Mouse (Mus musculus) subcutaneous adipose tissue, adult 2 months (tissue): ENCODE data around the gene Snip1. TPM values are rescaled to one million over a fixed set of nuclear protein-coding genes. Genes with fewer than 3 reads are reported as not detected.

Source experiments
- polyA plus RNA-seq: library from polyadenylated mRNA; depleted of rRNA; stranded (reverse); fragments of >200 nt; gene quantifications from 2 replicates; pipeline ENCODE4 v1.2.3, GENCODE M21; 2012; ENCODE audit warnings: low replicate concordance; rRNA removed

The Snip1 gene
- 6.0 and 12.0 TPM in 2 replicates for polyA plus RNA-seq

GRCm38 (mm10) chr4:125066490-125067370, at the start of gene Snip1:
TSS of gene Snip1 (plus strand) at chr4:125066672.

DNA sequence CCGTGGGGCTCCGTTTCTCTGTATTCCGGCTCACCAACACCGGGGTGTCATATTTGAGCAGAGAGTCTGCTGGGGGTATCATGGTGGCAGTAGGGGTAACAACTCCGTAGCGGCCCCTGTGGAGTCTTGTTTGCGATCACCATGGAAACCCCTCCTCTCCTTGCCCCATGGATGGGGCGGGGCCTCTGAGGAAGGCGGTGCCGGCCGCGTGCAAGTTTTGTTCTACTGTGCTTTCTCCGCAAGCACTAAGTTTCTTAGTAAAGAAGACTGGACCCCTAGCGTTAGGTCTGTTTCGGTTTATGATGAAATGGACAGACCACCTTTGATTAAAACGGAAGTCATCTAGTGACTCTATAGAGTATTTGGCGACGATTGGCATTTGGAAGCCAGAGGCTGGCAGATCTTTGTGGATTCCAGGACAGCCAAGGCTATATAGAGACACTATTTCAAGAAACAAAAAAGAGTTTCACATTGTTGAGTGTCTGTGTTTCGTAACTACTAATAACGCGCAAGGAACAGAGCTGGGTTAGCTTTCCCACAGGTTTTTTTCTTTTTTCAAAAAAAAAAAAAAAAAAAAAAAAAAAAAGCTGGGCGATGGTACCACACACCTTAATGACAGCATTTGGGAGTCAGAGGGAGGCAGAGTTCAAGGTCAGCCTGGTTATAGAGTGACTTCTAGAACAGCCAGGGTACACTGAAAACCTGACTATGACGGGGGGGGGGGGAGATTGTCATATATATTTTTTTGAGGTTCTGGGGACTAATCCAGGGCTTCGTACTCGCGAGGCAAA, 760 bp upstream of the Snip1 start, which contains the start of gene Dnali1:
Dnali1 (minus strand) TSS at position 187 of the 791 bp plus-strand sequence.

DNA sequence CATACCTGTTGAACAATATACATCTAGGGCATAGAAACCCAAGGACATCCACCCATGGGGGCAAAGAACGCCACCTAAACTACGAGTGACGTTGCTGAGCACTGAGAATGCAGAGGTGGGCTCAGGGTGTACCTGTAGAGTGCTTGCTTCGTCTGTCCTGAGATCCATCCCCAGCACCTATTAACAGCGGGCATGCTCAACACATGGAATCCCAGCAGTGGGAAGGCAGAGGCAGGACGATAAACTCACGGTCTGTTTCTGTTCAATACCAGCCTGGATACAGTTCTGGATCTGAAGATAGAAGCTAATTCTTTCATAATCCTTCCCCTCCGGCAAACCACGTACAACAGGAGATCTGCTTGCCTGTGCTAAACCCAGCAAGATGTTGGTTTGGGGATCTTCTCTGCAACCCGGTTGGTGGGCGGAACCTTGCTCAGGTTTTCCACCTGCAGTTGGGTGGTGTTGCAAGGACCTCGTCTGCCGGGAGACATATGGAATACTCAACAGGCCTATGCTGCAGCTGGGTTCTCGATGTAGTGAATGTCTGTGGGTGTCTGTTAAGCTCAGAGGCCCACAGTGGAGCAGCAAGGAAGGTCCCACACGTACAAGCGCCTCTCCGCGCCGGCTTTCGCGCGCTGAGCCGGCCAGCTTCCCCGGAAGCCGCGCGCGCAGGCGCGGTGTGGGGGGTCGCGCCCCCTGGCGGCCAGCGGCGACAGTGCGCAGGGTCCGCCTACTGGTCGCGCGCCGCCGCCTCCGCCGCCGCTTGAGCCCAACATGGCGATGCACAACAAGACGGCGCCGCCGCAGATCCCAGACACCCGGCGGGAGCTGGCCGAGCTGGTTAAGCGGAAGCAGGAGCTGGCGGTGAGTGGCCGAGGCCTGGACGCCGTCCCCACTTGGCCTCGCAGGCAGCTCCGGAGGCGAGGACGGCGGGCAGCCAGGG, 18.2 kb downstream of the Snip1 start, which contains the start of gene Meaf6:
Meaf6 (plus strand) TSS at position 732 of the 943 bp plus-strand sequence.

Other genes starting within 250 kb of the Snip1 start
- gene Yrdc, start 216.0 kb upstream of the Snip1 start, polyA plus RNA-seq: 29.5 and 40.0 TPM in 2 replicates
- gene 1110065P20Rik, start 215.5 kb upstream of the Snip1 start, polyA plus RNA-seq: 43.1 and 59.2 TPM in 2 replicates
- gene Maneal, start 204.5 kb upstream of the Snip1 start, polyA plus RNA-seq: 0.42 and 0.64 TPM in 2 replicates
- gene Epha10, start 185.8 kb upstream of the Snip1 start, polyA plus RNA-seq: not detected in 2 replicates
- 12.8 and 22.6 TPM in 2 replicates for gene 9930104L06Rik, start 129.6 kb upstream of the Snip1 start, polyA plus RNA-seq
- 2.0 and 11.9 TPM in 2 replicates for gene Cdca8, start 127.4 kb upstream of the Snip1 start, polyA plus RNA-seq
- gene Rspo1, start 80.2 kb upstream of the Snip1 start, polyA plus RNA-seq: 14.3 and 55.1 TPM in 2 replicates
- 22.1 and 37.0 TPM in 2 replicates for gene Gnl2, start 50.1 kb upstream of the Snip1 start, polyA plus RNA-seq
- 0.09 TPM in 1 of 2 replicates, not detected in the other for gene Dnali1, start 969 bp upstream of the Snip1 start, polyA plus RNA-seq
- 13.1 and 18.7 TPM in 2 replicates for gene Meaf6, start 18.5 kb downstream of the Snip1 start, polyA plus RNA-seq
- 8.9 and 14.0 TPM in 2 replicates for gene Zc3h12a, start 61.2 kb downstream of the Snip1 start, polyA plus RNA-seq